Mouse (Mus musculus): ENCODE results near the gene Tac2. TPM values are rescaled to one million over a fixed set of nuclear protein-coding genes. Genes with fewer than 3 reads are reported as not detected.
"Not testable (repeated sequence)": the region's sequence is repeated elsewhere in the genome, so short reads cannot be mapped to it uniquely, and the experiment has no call there.

The Tac2 gene
- total RNA-seq, 2 experiments from 2014 or later: not detected

- intact Hi-C loops (cut with DNase I): no loop called here
- peak; percentile 42 to 50 for DNase-seq
Observed at GRCm38 (mm10) chr10:127754566-127755166, 30.4 kb downstream of the Tac2 start.

GRCm38 (mm10) chr10:127755246-127755645, 31.0 kb downstream of the Tac2 start:
- DNase-seq: no peak
- intact Hi-C loops (cut with DNase I): no loop called here

GRCm38 (mm10) chr10:127755770-127756468, 31.6 kb downstream of the Tac2 start:
- peak; percentile 32 to 55 for DNase-seq
- intact Hi-C loops (cut with DNase I): no loop called here

GRCm38 (mm10) chr10:127759181-127760110, 35.2 kb downstream of the Tac2 start, which contains the start of the genes Rdh1 and Rdh16f1:
Gene Rdh1 (plus strand): TSS chr10:127759721.
Gene Rdh16f1 (plus strand): TSS chr10:127759787.
- intact Hi-C loops (cut with DNase I): no loop called here
- DNase-seq: no peak

- intact Hi-C loops (cut with DNase I); DNase-seq: not testable (repeated sequence)
Observed at GRCm38 (mm10) chr10:127762926-127763325, 38.6 kb downstream of the Tac2 start.

GRCm38 (mm10) chr10:127763914-127764680, 39.8 kb downstream of the Tac2 start:
- DNase-seq: no peak
- intact Hi-C loops (cut with DNase I): no loop called here

GRCm38 (mm10) chr10:127766564-127766963, 42.3 kb downstream of the Tac2 start:
- intact Hi-C loops (cut with DNase I): no loop called here
- DNase-seq: no peak

- no peak for DNase-seq
- intact Hi-C loops (cut with DNase I): no loop called here
Observed at GRCm38 (mm10) chr10:127776011-127776410, 51.7 kb downstream of the Tac2 start, which contains the start of gene Rdh9. Gene Rdh9 (plus strand): TSS chr10:127776386.

Other genes starting within 250 kb of the Tac2 start
- 1 to 10 TPM; 1.1 to 1.7 TPM for gene Stac3, start 222.8 kb upstream of the Tac2 start, total RNA-seq (2021)
- gene Ndufa4l2, start 209.5 kb upstream of the Tac2 start, total RNA-seq (2021): 10 to 100 TPM; 44.5 to 54.0 TPM
- 10 to 100 TPM; 41.3 to 41.7 TPM for gene Shmt2, start 202.0 kb upstream of the Tac2 start, total RNA-seq (2021)
- 1 to 10 TPM; 1.3 to 1.8 TPM for gene Nxph4, start 189.9 kb upstream of the Tac2 start, total RNA-seq (2021)
- 10 to 100 TPM; 95.8 to 96.3 TPM for gene Lrp1, start 103.3 kb upstream of the Tac2 start, total RNA-seq (2021)
- gene Stat6, start 81.5 kb upstream of the Tac2 start, total RNA-seq (2021): 10 to 100 TPM; 45.9 to 46.8 TPM
- gene Nemp1, start 57.6 kb upstream of the Tac2 start, total RNA-seq (2021): 1 to 10 TPM; 5.0 to 7.0 TPM
- gene Nab2, start 55.9 kb upstream of the Tac2 start, total RNA-seq (2021): 10 to 100 TPM in 1 of 2 experiments, 1 to 10 TPM in 1; 8.5 to 11.7 TPM
- not detected for gene Myo1a, start 19.3 kb upstream of the Tac2 start, total RNA-seq (2021)
- gene Zbtb39, start 15.1 kb downstream of the Tac2 start, total RNA-seq (2021): 1 to 10 TPM; 8.1 to 9.6 TPM
- 1 to 10 TPM; 4.6 to 4.7 TPM for gene Gpr182, start 27.3 kb downstream of the Tac2 start, total RNA-seq (2021)
- gene Rdh1, start 35.2 kb downstream of the Tac2 start, total RNA-seq (2021): under 1 TPM; 0.10 to 0.12 TPM
- under 1 TPM in 1 of 2 experiments, not detected in 1; 0.17 TPM for gene Rdh16f1, start 35.3 kb downstream of the Tac2 start, total RNA-seq (2021)
- under 1 TPM in 1 of 2 experiments, not detected in 1; 0.74 TPM for gene Rdh9, start 51.9 kb downstream of the Tac2 start, total RNA-seq (2021)
- not detected for gene Rdh16, start 76.7 kb downstream of the Tac2 start, total RNA-seq (2021)
- gene Rdh19, start 125.5 kb downstream of the Tac2 start, total RNA-seq (2021): not detected
- gene Rdh16f2, start 142.0 kb downstream of the Tac2 start, total RNA-seq (2021): not detected
- not detected for gene Rdh7, start 164.3 kb downstream of the Tac2 start, total RNA-seq (2021)
- gene Sdr9c7, start 174.0 kb downstream of the Tac2 start, total RNA-seq (2021): not detected